8 mouse cellular contexts compared by ENCODE assay signal in genomic region chr5:145191962-145192361, GRCm38 (mm10). TPM values are rescaled to one million over a fixed set of nuclear protein-coding genes. Genes with fewer than 3 reads are reported as not detected.
DNase-seq lines count a peak whose midpoint lies in the region; ATAC-seq and TF ChIP-seq lines count a peak whose summit lies in the region.

Gene Atp5j2 (minus strand): TSS chr5:145192062.

- peak within 1 kb of the TSS; percentile 69 for H3K4me2 ChIP-seq in kidney, postnatal 0 days (ENCODE audit: low read length)
- H3K4me2 ChIP-seq in midbrain, embryonic 12.5 days (replicated peaks), result peak within 1 kb of the TSS; percentile 89

- no peak for TF ChIP-seq CTCF in kidney, postnatal 0 days (IDR thresholded peaks at IDR 0.05; ENCODE audit: low read depth)
- no peak for TF ChIP-seq CTCF in bone marrow, adult 2 months (IDR thresholded peaks at IDR 0.05; ENCODE audit: control insufficient read depth, insufficient read depth, low read length)

- H3K4me3 ChIP-seq in kidney, postnatal 0 days (replicated peaks; ENCODE audit: low read depth, low read length), result peak within 1 kb of the TSS; percentile 57
- H3K4me3 ChIP-seq in bone marrow, adult 2 months (replicated peaks; ENCODE audit: control insufficient read depth, low read depth, low read length), result peak within 1 kb of the TSS; percentile 87
- H3K4me3 ChIP-seq in midbrain, embryonic 12.5 days, result peak within 1 kb of the TSS; percentile 91

- WGBS in kidney, postnatal 0 days, result 91% methylated on average over 2 of the region's 2 CpGs
- WGBS in bone marrow, adult 2 months, result 81% methylated on average over 2 of the region's 2 CpGs
- WGBS in large intestine, adult 2 months, result 90% methylated on average over 2 of the region's 2 CpGs
- WGBS in midbrain, embryonic 12.5 days, result 75% methylated on average over 2 of the region's 2 CpGs

- no peak for TF ChIP-seq POLR2A in bone marrow, adult 2 months (IDR thresholded peaks at IDR 0.05; ENCODE audit: borderline replicate concordance, control insufficient read depth, low read depth, low read length)

- DNase-seq in kidney, postnatal 0 days (ENCODE audit: low spot score), result no peak
- DNase-seq in kidney, postnatal 25 days, result no peak
- DNase-seq in gastrocnemius, postnatal 4 days (ENCODE audit: low spot score in 2 of 2), result no peak
- DNase-seq in large intestine, adult 2 months (ENCODE audit: low read depth, low spot score), result no peak
- DNase-seq in spleen, adult 12 weeks (ENCODE audit: low spot score), result no peak
- no peak for DNase-seq in retina, embryonic 14.5 days (ENCODE audit: low spot score)

- H3K36me3 ChIP-seq in kidney, postnatal 0 days (ENCODE audit: insufficient read depth, low read length), result peaks cover 17% of the 10 kb centered on the region; the same call in 1 of the 2 replicates
- peaks cover 38% of the 10 kb centered on the region for H3K36me3 ChIP-seq in midbrain, embryonic 12.5 days

- no peaks in the 10 kb centered on the region for H3K9me3 ChIP-seq in kidney, postnatal 0 days (replicated peaks; ENCODE audit: low read length)
- no peaks in the 10 kb centered on the region for H3K9me3 ChIP-seq in midbrain, embryonic 12.5 days

- peaks cover 10% of the 10 kb centered on the region; the same call in 1 of the 2 replicates for H3K4me1 ChIP-seq in kidney, postnatal 0 days (replicated peaks; ENCODE audit: insufficient read depth, low read length)
- H3K4me1 ChIP-seq in bone marrow, adult 2 months (ENCODE audit: control insufficient read depth, insufficient read depth, low read length), result no peaks in the 10 kb centered on the region; the same call in 1 of the 2 replicates
- peaks cover 20% of the 10 kb centered on the region for H3K4me1 ChIP-seq in midbrain, embryonic 12.5 days

- peak within 1 kb of the TSS; percentile 86 for H3K9ac ChIP-seq in kidney, postnatal 0 days (ENCODE audit: low read depth, low read length)
- peak within 1 kb of the TSS; percentile 96 for H3K9ac ChIP-seq in midbrain, embryonic 12.5 days (replicated peaks)

- H3K27me3 ChIP-seq in kidney, postnatal 0 days (ENCODE audit: insufficient read depth, low read length), result no peaks in the 10 kb centered on the region
- no peaks in the 10 kb centered on the region for H3K27me3 ChIP-seq in midbrain, embryonic 12.5 days

- ATAC-seq in kidney, postnatal 0 days (replicated peaks; ENCODE audit: low FRiP score, low read depth), result no peak
- no peak for ATAC-seq in midbrain, embryonic 12.5 days (ENCODE audit: low FRiP score, low read depth)

- peak within 1 kb of the TSS; percentile 91 for H3K27ac ChIP-seq in kidney, postnatal 0 days
- peak within 1 kb of the TSS; percentile 34 for H3K27ac ChIP-seq in bone marrow, adult 2 months (ENCODE audit: control insufficient read depth, insufficient read depth, low read depth, low read length, poor library complexity)
- H3K27ac ChIP-seq in midbrain, embryonic 12.5 days (replicated peaks), result peak within 1 kb of the TSS; percentile 86

RNA-seq across cellular contexts. Expression of gene Atp5j2, which starts in this region (rescaled TPM):
- polyA plus RNA-seq in kidney, postnatal 0 days (2015; fragmentation: Nextera tagmentation; extraction: Ambion mirVana), result 678 and 711 TPM in 2 replicates
- 218 and 277 TPM in 2 replicates for polyA plus RNA-seq in bone marrow, adult 2 months (2011; ENCODE audit: insufficient read depth, insufficient read length, low replicate concordance, missing spikeins)
- 100 to 1,000 TPM; 464 to 480 TPM for total RNA-seq in gastrocnemius, postnatal 4 days (2021)
- polyA plus RNA-seq in large intestine, adult 2 months (2012; rRNA removed), result 335 and 350 TPM in 2 replicates
- 525 and 533 TPM in 2 replicates for polyA plus RNA-seq in midbrain, embryonic 12.5 days (2016; fragmentation: Nextera tagmentation; extraction: Ambion mirVana)

Comparison
In these comparisons a context has a peak if more than half of its experiments do, and no peak if none do; other contexts are left out.
1. H3K27ac ChIP-seq: peak in every context shown above with its lines; median percentile 91 in kidney, postnatal 0 days; 86 in midbrain, embryonic 12.5 days; 34 in bone marrow, adult 2 months.